Mouse (Mus musculus): ENCODE measurements at regions not wholly inside any gene's neighbourhood (a gene's known extent, or its start where the extent isn't known, plus 50 kb on each side); places are given as distances from the start of the nearest gene placed in this dataset.

GRCm38 (mm10) chr10:21789847-21790530, 92.0 kb upstream of the Sgk1 start:
- no peak overlapping the region for H3K4me3 ChIP-seq (replicated peaks)
- ATAC-seq (ENCODE audit: insufficient read depth, low FRiP score, low read depth) = peak; percentile 60; the same call in 1 of the 2 replicates
- H3K9me3 ChIP-seq = no peaks in the 10 kb centered on the region
- H3K9ac ChIP-seq = no peak overlapping the region
- H3K27ac ChIP-seq = no peak overlapping the region
- 0 out of 2 replicates have a peak, but pooled peaks cover 3% of the 10 kb centered on the region for H3K4me1 ChIP-seq
- H3K27me3 ChIP-seq (replicated peaks) = no peaks in the 10 kb centered on the region
- no peaks in the 10 kb centered on the region for H3K36me3 ChIP-seq
- H3K4me2 ChIP-seq = peak overlapping the region; percentile 10; the same call in 1 of the 2 replicates
- WGBS = 31% methylated on average over 17 of the region's 17 CpGs

DNA sequence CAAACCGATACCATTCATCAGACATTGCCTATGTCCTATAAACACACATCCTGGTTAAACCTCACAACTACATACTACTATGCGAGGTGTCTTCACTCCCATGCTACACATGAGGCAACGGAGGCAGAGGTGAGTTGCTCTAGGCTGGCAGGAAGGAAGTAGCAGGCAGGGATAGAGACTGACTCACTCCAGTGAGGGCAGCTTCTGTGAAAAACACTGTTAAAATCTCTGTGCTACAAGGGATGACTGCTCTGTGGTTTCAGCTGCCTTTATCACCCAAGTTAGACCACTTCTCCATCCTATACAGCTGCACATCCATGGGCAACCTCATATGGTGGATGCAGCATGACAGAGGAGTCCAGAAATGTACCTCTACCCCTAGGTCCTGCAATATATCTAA, 91.0 kb upstream of the Sgk1 start:
- H3K4me1 ChIP-seq = 0 out of 2 replicates have a peak, but pooled peaks cover 3% of the 10 kb centered on the region
- H3K27ac ChIP-seq = no peak overlapping the region
- H3K9ac ChIP-seq = no peak overlapping the region
- no peaks in the 10 kb centered on the region for H3K27me3 ChIP-seq (replicated peaks)
- H3K4me2 ChIP-seq = no peak overlapping the region
- no peaks in the 10 kb centered on the region for H3K36me3 ChIP-seq
- no peak for ATAC-seq (ENCODE audit: insufficient read depth, low FRiP score, low read depth)
- H3K4me3 ChIP-seq (replicated peaks) = no peak overlapping the region
- no peaks in the 10 kb centered on the region for H3K9me3 ChIP-seq
- WGBS = 83% methylated on average over 3 of the region's 3 CpGs

GRCm38 (mm10) chr10:21792431-21792830, 89.6 kb upstream of the Sgk1 start:
- H3K4me1 ChIP-seq = 0 out of 2 replicates have a peak, but pooled peaks cover 3% of the 10 kb centered on the region
- no peaks in the 10 kb centered on the region for H3K36me3 ChIP-seq
- WGBS = 36% methylated on average over 10 of the region's 10 CpGs
- ATAC-seq (ENCODE audit: insufficient read depth, low FRiP score, low read depth) = no peak
- no peaks in the 10 kb centered on the region for H3K27me3 ChIP-seq (replicated peaks)
- no peaks in the 10 kb centered on the region for H3K9me3 ChIP-seq
- H3K27ac ChIP-seq = no peak overlapping the region
- no peak overlapping the region for H3K4me2 ChIP-seq
- H3K4me3 ChIP-seq (replicated peaks) = no peak overlapping the region
- H3K9ac ChIP-seq = no peak overlapping the region

DNA sequence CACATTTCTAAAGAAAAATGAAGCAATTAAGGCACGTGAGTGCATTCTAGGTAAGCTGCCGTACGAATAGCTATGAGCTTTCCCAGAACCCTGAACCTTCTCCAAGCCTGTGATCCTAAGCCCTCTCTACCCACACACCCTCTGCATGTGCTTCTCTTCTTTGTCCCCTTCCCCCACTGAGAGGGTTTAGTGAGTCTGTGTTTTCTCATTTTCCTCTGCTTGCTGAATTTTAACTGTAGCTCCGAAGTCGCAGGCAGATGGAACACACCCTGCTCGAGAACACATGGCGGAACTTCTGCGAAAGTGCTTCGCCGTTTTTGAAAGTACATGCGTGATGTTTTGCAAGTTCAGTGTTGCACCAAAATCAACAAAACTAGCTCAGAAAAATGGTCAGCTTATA, 88.3 kb upstream of the Sgk1 start:
- Histone ChIP-seq H3K9ac (no peak overlapping the region), H3K4me3 (replicated peaks) (no peak overlapping the region), H3K9me3 (no peaks in the 10 kb centered on the region), H3K36me3 (no peaks in the 10 kb centered on the region), H3K4me2 (no peak overlapping the region), H3K4me1 (0 out of 2 replicates have a peak, but pooled peaks cover 3% of the 10 kb centered on the region), H3K27ac (no peak overlapping the region), H3K27me3 (replicated peaks) (no peaks in the 10 kb centered on the region)
- ATAC-seq (ENCODE audit: insufficient read depth, low FRiP score, low read depth) = no peak
- 65% methylated on average over 11 of the region's 11 CpGs for WGBS

DNA sequence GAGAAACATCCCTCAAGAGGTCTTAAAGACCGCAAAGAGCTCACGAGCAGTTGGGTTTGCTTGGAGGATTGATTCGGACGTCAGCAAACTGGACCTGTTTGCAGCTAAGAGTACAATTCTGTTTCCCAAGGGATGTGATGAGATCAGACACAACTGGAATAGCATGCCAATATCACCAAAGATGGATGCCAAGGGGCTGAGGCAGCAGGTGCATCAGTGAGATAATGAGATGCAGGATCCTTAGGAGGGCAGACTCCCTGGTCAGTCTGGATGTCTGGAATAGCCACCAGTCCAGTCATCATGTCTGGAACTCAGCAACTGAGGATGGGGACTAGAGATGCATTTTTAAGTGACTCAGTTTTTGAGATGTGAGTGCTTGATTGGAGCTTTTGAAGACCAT, 85.6 kb upstream of the Sgk1 start:
- H3K9me3 ChIP-seq = no peaks in the 10 kb centered on the region
- no peaks in the 10 kb centered on the region for H3K36me3 ChIP-seq
- H3K27ac ChIP-seq = no peak overlapping the region
- no peak overlapping the region for H3K4me2 ChIP-seq
- WGBS = 94% methylated on average over 4 of the region's 4 CpGs
- no peak for ATAC-seq (ENCODE audit: insufficient read depth, low FRiP score, low read depth)
- no peaks in the 10 kb centered on the region for H3K4me1 ChIP-seq
- H3K27me3 ChIP-seq (replicated peaks) = no peaks in the 10 kb centered on the region
- no peak overlapping the region for H3K9ac ChIP-seq
- H3K4me3 ChIP-seq (replicated peaks) = no peak overlapping the region

GRCm38 (mm10) chr10:21798103-21798502, 83.9 kb upstream of the Sgk1 start:
- no peak overlapping the region for H3K4me3 ChIP-seq (replicated peaks)
- WGBS = 79% methylated on average over 6 of the region's 6 CpGs
- no peaks in the 10 kb centered on the region for H3K36me3 ChIP-seq
- no peak overlapping the region for H3K9ac ChIP-seq
- no peaks in the 10 kb centered on the region for H3K4me1 ChIP-seq
- H3K4me2 ChIP-seq = no peak overlapping the region
- no peak for ATAC-seq (ENCODE audit: insufficient read depth, low FRiP score, low read depth)
- no peaks in the 10 kb centered on the region for H3K27me3 ChIP-seq (replicated peaks)
- H3K27ac ChIP-seq = no peak overlapping the region
- no peaks in the 10 kb centered on the region for H3K9me3 ChIP-seq

GRCm38 (mm10) chr10:21801556-21801955, 80.4 kb upstream of the Sgk1 start:
- Histone ChIP-seq H3K36me3 (no peaks in the 10 kb centered on the region), H3K4me3 (replicated peaks) (no peak overlapping the region), H3K27me3 (replicated peaks) (no peaks in the 10 kb centered on the region), H3K27ac (no peak overlapping the region), H3K9ac (no peak overlapping the region), H3K4me2 (no peak overlapping the region), H3K9me3 (no peaks in the 10 kb centered on the region), H3K4me1 (no peaks in the 10 kb centered on the region)
- WGBS = 73% methylated on average over 5 of the region's 5 CpGs
- no peak for ATAC-seq (ENCODE audit: insufficient read depth, low FRiP score, low read depth)

DNA sequence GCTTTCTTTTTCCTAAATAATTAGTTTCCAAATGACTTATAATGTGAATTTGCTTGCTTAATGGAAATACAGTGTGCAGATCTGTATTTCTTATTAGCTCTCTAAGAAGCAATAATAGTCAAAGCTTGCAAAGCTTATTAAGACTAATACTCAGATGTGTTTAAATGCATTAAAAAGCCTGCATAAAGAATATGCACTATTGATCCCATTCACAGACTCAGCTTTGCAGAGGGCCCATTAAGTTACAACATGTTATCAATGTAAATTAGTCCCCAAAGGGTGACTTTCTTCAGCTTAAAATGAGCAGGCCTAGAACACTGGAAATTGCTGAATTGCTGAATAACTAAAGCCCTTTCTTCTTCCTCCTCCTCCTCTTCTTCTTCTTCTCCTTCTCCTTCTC, 78.8 kb upstream of the Sgk1 start:
- H3K4me3 ChIP-seq (replicated peaks) = no peak overlapping the region
- no peak overlapping the region for H3K4me2 ChIP-seq
- no peaks in the 10 kb centered on the region for H3K4me1 ChIP-seq
- H3K9me3 ChIP-seq = no peaks in the 10 kb centered on the region
- H3K36me3 ChIP-seq = no peaks in the 10 kb centered on the region
- H3K27ac ChIP-seq = no peak overlapping the region
- H3K9ac ChIP-seq = no peak overlapping the region
- H3K27me3 ChIP-seq (replicated peaks) = no peaks in the 10 kb centered on the region
- no peak for ATAC-seq (ENCODE audit: insufficient read depth, low FRiP score, low read depth)

DNA sequence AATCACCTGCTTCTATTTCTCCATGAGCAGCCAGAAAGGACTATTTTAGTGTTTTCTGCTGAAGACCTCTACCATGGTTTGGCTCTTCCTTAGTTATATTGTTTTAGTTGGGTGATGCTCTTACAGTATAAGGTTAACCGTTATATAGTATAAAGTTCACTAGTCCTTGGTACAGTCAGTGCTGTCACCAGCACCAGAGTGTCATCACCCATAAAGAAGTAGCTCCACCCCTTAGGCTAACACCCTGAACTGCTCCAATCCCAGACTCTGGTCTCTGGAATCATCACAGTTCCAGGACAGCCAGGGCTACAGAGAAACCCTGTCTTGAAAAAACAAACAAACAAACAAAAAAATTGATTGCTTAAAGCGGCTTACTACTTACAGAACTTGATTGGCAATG, 77.2 kb upstream of the Sgk1 start:
- Histone ChIP-seq H3K27ac (no peak overlapping the region), H3K27me3 (replicated peaks) (no peaks in the 10 kb centered on the region), H3K4me3 (replicated peaks) (no peak overlapping the region), H3K4me1 (no peaks in the 10 kb centered on the region), H3K9me3 (no peaks in the 10 kb centered on the region), H3K4me2 (no peak overlapping the region), H3K36me3 (no peaks in the 10 kb centered on the region), H3K9ac (no peak overlapping the region)
- ATAC-seq (ENCODE audit: insufficient read depth, low FRiP score, low read depth) = no peak
- WGBS = 76% methylated on average over 2 of the region's 2 CpGs

DNA sequence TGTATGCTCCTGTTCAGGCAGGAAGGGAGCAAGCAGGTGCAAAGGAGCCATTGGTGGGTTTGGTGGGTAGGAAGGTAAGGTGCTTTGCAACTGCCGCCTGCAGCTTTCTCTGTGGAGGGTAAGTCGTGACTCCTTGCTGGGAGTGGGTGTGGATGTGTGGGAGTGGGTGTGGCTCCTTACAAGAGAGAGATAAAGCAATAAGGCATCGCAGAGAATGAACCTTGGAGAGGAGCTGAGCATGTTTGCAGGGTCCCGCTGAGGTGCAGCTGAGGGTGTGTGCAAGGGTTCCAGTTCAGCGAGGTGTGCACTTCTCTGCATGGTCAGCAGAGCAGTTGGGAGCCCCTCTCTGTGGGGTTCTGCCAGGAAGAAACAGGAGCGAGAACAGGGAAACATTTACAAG, 76.4 kb upstream of the Sgk1 start:
- Histone ChIP-seq H3K4me3 (replicated peaks) (no peak overlapping the region), H3K9ac (no peak overlapping the region), H3K27me3 (replicated peaks) (no peaks in the 10 kb centered on the region), H3K27ac (no peak overlapping the region), H3K4me1 (no peaks in the 10 kb centered on the region), H3K4me2 (no peak overlapping the region), H3K9me3 (no peaks in the 10 kb centered on the region), H3K36me3 (no peaks in the 10 kb centered on the region)
- 54% methylated on average over 6 of the region's 6 CpGs for WGBS
- no peak for ATAC-seq (ENCODE audit: insufficient read depth, low FRiP score, low read depth)

GRCm38 (mm10) chr10:21806716-21807115, 75.3 kb upstream of the Sgk1 start:
- Histone ChIP-seq H3K9ac (no peak overlapping the region), H3K27ac (no peak overlapping the region), H3K4me1 (no peaks in the 10 kb centered on the region), H3K4me3 (replicated peaks) (no peak overlapping the region), H3K27me3 (replicated peaks) (no peaks in the 10 kb centered on the region), H3K36me3 (no peaks in the 10 kb centered on the region), H3K9me3 (no peaks in the 10 kb centered on the region), H3K4me2 (no peak overlapping the region)
- ATAC-seq (ENCODE audit: insufficient read depth, low FRiP score, low read depth) = no peak
- 94% methylated on average over 4 of the region's 4 CpGs for WGBS

DNA sequence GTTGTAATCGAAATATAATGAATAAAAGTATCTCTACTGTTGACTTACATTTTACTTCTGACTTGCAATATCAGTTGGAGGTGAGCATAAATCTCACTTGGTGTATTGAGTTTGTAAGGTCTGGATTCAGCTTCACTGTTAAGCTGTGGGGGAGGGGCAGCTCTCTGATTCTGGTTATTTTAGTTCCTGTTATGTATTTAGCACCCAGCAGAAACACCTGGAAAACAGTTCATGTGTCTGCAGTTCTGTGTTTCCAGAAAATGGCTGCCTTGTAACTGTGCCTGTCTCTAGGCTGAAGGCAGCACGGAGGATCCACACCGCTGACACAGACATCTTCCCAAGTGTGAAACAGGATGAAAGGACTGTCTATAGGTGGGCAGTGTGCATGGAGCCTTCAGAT, 62.3 kb upstream of the Sgk1 start:
- H3K36me3 ChIP-seq = no peaks in the 10 kb centered on the region
- H3K4me3 ChIP-seq (replicated peaks) = no peak overlapping the region
- no peak for ATAC-seq (ENCODE audit: insufficient read depth, low FRiP score, low read depth)
- 89% methylated on average over 3 of the region's 3 CpGs for WGBS
- no peaks in the 10 kb centered on the region for H3K9me3 ChIP-seq
- no peaks in the 10 kb centered on the region for H3K27me3 ChIP-seq (replicated peaks)
- H3K4me1 ChIP-seq = no peaks in the 10 kb centered on the region
- H3K9ac ChIP-seq = no peak overlapping the region
- no peak overlapping the region for H3K27ac ChIP-seq
- no peak overlapping the region for H3K4me2 ChIP-seq

- Histone ChIP-seq H3K36me3 (no peaks in the 10 kb centered on the region), H3K9me3 (no peaks in the 10 kb centered on the region), H3K27ac (no peak overlapping the region), H3K27me3 (replicated peaks) (no peaks in the 10 kb centered on the region), H3K4me3 (replicated peaks) (no peak overlapping the region), H3K4me1 (no peaks in the 10 kb centered on the region), H3K9ac (no peak overlapping the region), H3K4me2 (no peak overlapping the region)
- 58% methylated on average over 5 of the region's 5 CpGs for whole genome bisulfite sequencing
- no peak for ATAC-seq (ENCODE audit: insufficient read depth, low FRiP score, low read depth)
These were observed 60.6 kb upstream of the Sgk1 start for GRCm38 (mm10) chr10:21821421-21821820.

All from stomach, embryonic 15.5 days (tissue).